Mouse (Mus musculus) v-Abl transformed pro-B cells (cell line): ENCODE data around the gene F5.

Experiments used
- in situ Hi-C, 2 experiments: fragments of 400-800 bp; cut with MboI; formaldehyde crosslinking; loops; one replicate each; pipeline ENCODE4 v1.15.1; 2025; ENCODE audit not compliant: unreplicated experiment in 2 of 2

Gene F5

GRCm38 (mm10) chr1:164154983-164155382 is 3.3 kb downstream of the F5 start:
- in situ Hi-C loops = no loop called here

- in situ Hi-C loops = no loop called here
Measured at GRCm38 (mm10) chr1:164158571-164158970, 6.9 kb downstream of the F5 start.

- in situ Hi-C loops = no loop called here
Measured at GRCm38 (mm10) chr1:164159781-164160180, 8.1 kb downstream of the F5 start.

GRCm38 (mm10) chr1:164162745-164163144 is 11.1 kb downstream of the F5 start:
- in situ Hi-C loops = no loop called here

DNA sequence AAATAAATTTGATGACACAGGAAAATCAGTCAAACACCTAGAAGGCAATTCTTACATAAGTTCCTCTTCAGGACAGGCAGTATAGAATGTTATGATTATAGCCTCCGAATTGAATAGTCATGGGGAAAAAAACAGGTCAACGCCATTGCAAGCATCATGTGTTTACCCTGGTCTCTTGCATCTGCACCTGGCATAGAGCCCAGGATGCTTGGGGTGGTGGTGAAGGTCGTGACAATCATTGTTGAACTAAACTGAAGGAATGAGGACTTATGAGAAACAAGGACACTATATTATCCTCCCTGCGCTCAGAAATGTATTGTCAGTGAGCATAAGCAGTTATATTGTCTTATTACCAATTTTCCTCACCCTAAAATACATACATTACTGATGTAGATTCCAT is 17.2 kb downstream of the F5 start:
- in situ Hi-C loops = no loop called here

GRCm38 (mm10) chr1:164170434-164170833 is 18.8 kb downstream of the F5 start:
- in situ Hi-C loops = no loop called here

GRCm38 (mm10) chr1:164173145-164173544 is 21.5 kb downstream of the F5 start:
- in situ Hi-C loops = no loop called here

- in situ Hi-C loops = no loop called here
Measured at GRCm38 (mm10) chr1:164176856-164177255, 25.2 kb downstream of the F5 start.

- in situ Hi-C loops = no loop called here
Measured at GRCm38 (mm10) chr1:164178429-164178828, 26.8 kb downstream of the F5 start.

DNA sequence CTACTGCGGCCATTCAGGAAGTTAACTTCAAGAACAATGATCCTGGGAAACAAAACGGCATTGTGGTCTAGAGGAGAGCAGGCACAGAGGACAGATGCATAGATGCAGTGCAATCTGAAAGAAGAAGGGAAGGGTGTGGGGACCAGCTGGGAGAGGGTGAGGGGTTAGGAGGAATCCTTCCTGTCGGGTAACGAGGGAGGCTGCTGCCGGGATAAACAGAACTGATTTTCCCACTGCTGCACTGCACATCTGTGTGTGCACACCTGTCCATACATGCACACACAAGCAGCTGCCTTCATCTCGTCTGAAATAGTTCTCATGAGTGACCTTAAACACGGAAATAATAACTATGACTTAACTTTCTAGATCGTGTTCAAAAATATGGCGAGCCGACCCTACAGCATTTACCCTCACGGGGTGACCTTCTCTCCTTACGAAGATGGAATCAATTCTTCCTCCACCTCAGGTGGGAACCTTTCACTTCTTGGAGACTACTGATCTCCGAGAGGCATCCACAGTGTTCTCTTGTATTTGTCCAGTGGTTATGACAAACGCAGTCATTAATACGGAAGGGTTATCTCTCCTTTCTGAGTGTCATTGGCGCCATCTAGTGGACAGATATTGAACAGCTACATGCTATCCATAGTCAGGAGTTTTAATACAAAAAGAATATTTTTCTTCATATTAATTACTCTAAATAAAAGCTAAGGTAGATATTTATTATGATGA is 32.7 kb downstream of the F5 start:
- in situ Hi-C loops = loop anchor here (5.0 to 10.0 kb wide), 4 partner anchors 47 to 1290 kb away; partner anchors contain the start of genes Fmo2 (in 2 of the 2) and Sell (in 1 of the 2)

DNA sequence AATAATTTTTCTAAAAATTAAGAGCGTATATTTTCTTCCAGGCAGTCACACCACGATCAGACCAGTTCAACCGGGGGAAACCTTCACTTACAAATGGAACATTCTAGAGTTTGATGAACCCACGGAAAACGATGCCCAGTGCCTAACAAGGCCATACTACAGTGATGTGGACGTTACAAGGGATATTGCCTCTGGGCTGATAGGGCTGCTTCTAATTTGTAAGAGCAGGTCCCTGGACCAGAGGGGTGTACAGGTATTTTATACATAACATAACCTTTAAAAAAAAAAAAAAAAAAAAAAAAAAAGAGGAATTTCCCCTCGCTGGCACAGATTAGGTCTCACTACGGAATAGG is 33.2 kb downstream of the F5 start:
- in situ Hi-C loops = loop anchor here (5.0 to 10.0 kb wide), 4 partner anchors 48 to 1290 kb away; partner anchors contain the start of genes Fmo2 (in 2 of the 2) and Sell (in 1 of the 2)

DNA sequence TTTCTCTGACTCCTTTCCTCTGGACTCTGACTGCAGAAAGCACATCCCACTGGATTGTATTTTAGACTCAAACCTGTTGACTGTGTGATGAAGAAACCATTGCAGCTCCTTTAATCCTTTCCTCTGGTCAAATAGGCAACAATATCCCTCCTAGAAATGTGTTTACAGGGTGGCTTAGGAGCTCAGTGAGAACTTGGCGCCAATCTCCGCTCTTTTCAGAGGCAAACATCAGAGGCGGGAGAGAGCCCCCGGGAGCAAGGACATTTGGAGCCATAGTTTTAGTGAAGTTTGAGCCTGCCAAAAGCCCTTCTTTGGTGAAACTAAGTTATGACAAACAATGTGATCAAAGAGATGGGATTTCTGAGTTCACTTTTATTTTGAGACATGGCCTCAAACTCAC is 33.7 kb downstream of the F5 start:
- in situ Hi-C loops = loop anchor here (10.0 kb wide), 1 partner anchor 1291 kb away; the partner anchor contains the start of gene Fmo2 (in 2 of the 2)

GRCm38 (mm10) chr1:164187002-164187560 is 35.4 kb downstream of the F5 start:
- in situ Hi-C loops = loop anchor here (10.0 kb wide), 1 partner anchor 1292 kb away; the partner anchor contains the start of gene Fmo2 (in 2 of the 2)

- in situ Hi-C loops = no loop called here
Measured at GRCm38 (mm10) chr1:164199551-164199950, 47.9 kb downstream of the F5 start.

DNA sequence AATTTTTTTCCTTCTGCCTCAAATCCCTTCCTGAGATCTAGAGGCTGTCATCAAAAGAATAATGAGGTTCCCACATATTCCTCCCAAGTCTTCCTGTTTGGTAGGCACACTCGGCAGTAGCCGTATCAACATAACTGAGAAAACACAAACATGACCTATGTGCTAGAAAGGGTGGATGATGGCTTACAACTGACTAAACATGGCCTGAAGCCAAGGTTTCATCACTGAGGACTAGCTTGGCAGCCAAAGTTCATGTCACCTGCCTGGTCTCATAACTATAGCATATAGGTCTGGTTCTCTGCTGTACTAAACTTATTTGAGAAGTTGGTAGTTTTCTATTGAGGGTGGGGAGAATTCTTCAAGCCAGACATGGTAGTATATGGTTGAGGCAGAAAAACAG is 56.8 kb downstream of the F5 start:
- in situ Hi-C loops = no loop called here

- in situ Hi-C loops = no loop called here
Measured at GRCm38 (mm10) chr1:164210899-164211298, 59.3 kb downstream of the F5 start.

- in situ Hi-C loops = no loop called here
Measured at GRCm38 (mm10) chr1:164212686-164213085, 61.0 kb downstream of the F5 start.

DNA sequence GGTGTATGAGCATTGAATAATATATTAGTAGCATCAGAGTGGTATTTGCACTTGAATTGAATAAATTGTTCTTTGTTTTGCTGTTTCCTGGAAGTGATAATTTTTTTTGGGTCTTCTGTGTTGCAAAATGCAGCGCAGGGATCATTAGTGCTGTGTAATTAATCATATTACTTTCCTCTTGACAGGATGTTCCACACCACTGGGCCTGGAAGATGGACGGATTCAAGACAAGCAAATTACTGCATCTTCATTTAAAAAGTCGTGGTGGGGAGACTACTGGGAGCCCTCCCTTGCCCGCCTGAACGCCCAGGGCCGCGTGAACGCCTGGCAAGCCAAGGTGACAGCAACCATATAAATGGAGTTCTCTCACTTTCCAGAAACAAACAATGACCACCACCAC is 62.6 kb downstream of the F5 start:
- in situ Hi-C loops = no loop called here

DNA sequence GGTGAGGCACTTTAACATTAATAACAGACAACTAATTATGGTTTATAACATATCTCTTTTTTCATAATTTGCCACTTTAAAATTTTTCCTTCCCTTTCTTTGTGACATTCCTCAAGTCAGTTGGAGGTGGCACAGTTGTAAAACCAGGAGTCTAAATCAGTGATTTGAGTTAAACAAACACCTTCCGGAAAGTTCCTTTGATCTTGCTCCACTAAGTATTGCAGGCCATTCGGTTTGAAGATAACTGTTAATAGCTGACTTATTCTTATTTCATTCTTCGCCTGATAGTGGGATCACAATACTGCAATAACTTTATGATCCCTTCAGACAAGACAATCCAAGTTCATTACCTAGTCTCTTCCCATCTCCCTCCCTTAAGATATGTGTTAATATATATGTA is 63.5 kb downstream of the F5 start:
- in situ Hi-C loops = no loop called here

DNA sequence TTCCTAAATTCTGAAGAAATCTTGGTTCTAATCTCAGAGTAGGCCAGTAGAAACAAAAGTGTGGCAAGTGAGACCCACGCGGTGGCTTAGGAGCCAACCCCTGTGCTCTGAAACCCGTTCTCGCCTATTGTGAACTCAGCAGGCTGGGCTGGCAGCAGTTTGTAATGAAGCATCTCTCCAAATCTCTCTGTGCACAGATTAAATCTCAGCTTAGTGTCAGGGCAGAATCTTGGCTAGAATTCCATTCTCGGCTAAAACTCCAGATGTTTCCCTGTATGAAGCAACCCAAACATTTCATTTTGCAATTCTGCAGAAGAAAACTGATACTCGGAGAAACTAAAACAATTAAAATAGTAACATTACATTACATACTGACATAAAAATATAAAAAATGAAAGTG is 63.9 kb downstream of the F5 start:
- in situ Hi-C loops = no loop called here

GRCm38 (mm10) chr1:164217791-164218685 is 66.4 kb downstream of the F5 start:
- in situ Hi-C loops = no loop called here
